Comparison of ENCODE assay signal across 8 mouse cellular contexts in genomic region chr12:31350191-31350943, GRCm38 (mm10). TPM values are rescaled to one million over a fixed set of nuclear protein-coding genes. Genes with fewer than 3 reads are reported as not detected.
DNase-seq lines count a peak whose midpoint lies in the region; ATAC-seq and TF ChIP-seq lines count a peak whose summit lies in the region.

No protein-coding gene starts in this region.

- TF ChIP-seq EP300 in heart, postnatal 0 days (IDR thresholded peaks at IDR 0.05; ENCODE audit: low read depth): no peak

- H3K4me1 ChIP-seq in heart, postnatal 0 days (ENCODE audit: control insufficient read depth, insufficient read depth): peaks cover 5% of the 10 kb centered on the region; the same call in 1 of the 2 replicates

- H3K4me2 ChIP-seq in heart, postnatal 0 days (ENCODE audit: low read depth, low read length): peak overlapping the region; percentile 86

- no peak for TF ChIP-seq CTCF in heart, postnatal 0 days (IDR thresholded peaks at IDR 0.05; ENCODE audit: low read depth)

- 0 out of 2 replicates have a peak, but pooled peaks have one; percentile 7 for ATAC-seq in heart, postnatal 0 days (ENCODE audit: insufficient read depth, low read depth)
- ATAC-seq in granulocyte monocyte progenitor cell, adult 5-6 weeks (replicated peaks; ENCODE audit: poor library complexity, severe bottlenecking): peak; percentile 60
- ATAC-seq in megakaryocyte progenitor cell, adult 5-6 weeks (replicated peaks; ENCODE audit: poor library complexity): peak; percentile 47

- no peaks in the 10 kb centered on the region for H3K9me3 ChIP-seq in heart, postnatal 0 days (replicated peaks; ENCODE audit: control insufficient read depth, low read length)

- peak overlapping the region; percentile 94 for H3K27ac ChIP-seq in heart, postnatal 0 days (ENCODE audit: low read depth)

- 19% methylated on average over 15 of the region's 15 CpGs for WGBS in heart, postnatal 0 days

- H3K27me3 ChIP-seq in heart, postnatal 0 days (ENCODE audit: control insufficient read depth, insufficient read depth, low read length): no peaks in the 10 kb centered on the region

- peak overlapping the region; percentile 97 for H3K9ac ChIP-seq in heart, postnatal 0 days (replicated peaks; ENCODE audit: low read depth, low read length)

- no peak for DNase-seq in heart, postnatal 0 days (ENCODE audit: low spot score)
- no peak for DNase-seq in heart, postnatal 14 days
- peak; percentile 32 for DNase-seq in ZHBTc4 (ENCODE audit: low read depth, low spot score)
- DNase-seq in urinary bladder, postnatal 10 days (ENCODE audit: low spot score): no peak
- DNase-seq in right cerebral cortex, adult 2 months (ENCODE audit: low spot score in 2 of 2): no peak
- no peak for DNase-seq in left cerebral cortex, postnatal 25 days (ENCODE audit: low spot score in 2 of 2)

- H3K36me3 ChIP-seq in heart, postnatal 0 days (replicated peaks; ENCODE audit: control insufficient read depth, insufficient read depth, low read length): peaks cover 25% of the 10 kb centered on the region

- H3K4me3 ChIP-seq in heart, postnatal 0 days (ENCODE audit: low read depth, low read length): peak overlapping the region; percentile 88

- intact Hi-C loops in heart, postnatal 14 days (cut with DNase I): no loop called here
- intact Hi-C loops in left cerebral cortex, postnatal 25 days (cut with DNase I): no loop called here

RNA-seq across cellular contexts. Expression of gene Dld, which starts 0.9 kb away (rescaled TPM):
- total RNA-seq in heart, postnatal 0 days (2014; rRNA removed; ENCODE audit: low replicate concordance): 91.6 and 125 TPM in 2 replicates
- 372 and 377 TPM in 2 replicates for polyA plus RNA-seq in heart, postnatal 0 days (2015; fragmentation: Nextera tagmentation; extraction: Ambion mirVana)
- total RNA-seq in heart, postnatal 14 days (2021): 100 to 1,000 TPM; 382 to 401 TPM
- 72.1 and 92.7 TPM in 2 replicates for total RNA-seq in granulocyte monocyte progenitor cell, adult 5-6 weeks (2014; fragmentation: Nextera tagmentation)
- total RNA-seq in granulocyte monocyte progenitor cell, adult 5-6 weeks (2017): 166 and 168 TPM in 2 replicates
- 105 and 114 TPM in 2 replicates for total RNA-seq in megakaryocyte progenitor cell, adult 5-6 weeks (2015)
- total RNA-seq in megakaryocyte progenitor cell, adult 5-6 weeks (2017): 129 and 149 TPM in 2 replicates
- 100 to 1,000 TPM; 103 to 111 TPM for total RNA-seq in left cerebral cortex, postnatal 25 days (2021)

RNA-seq across cellular contexts. Expression of gene Slc26a3, which starts 40.3 kb away (rescaled TPM):
- total RNA-seq in heart, postnatal 0 days (2014; rRNA removed; ENCODE audit: low replicate concordance): 1.9 TPM in 1 of 2 replicates, not detected in the other
- 0.72 and 0.75 TPM in 2 replicates for polyA plus RNA-seq in heart, postnatal 0 days (2015; fragmentation: Nextera tagmentation; extraction: Ambion mirVana)
- 1 to 10 TPM; 1.1 to 2.0 TPM for total RNA-seq in heart, postnatal 14 days (2021)
- total RNA-seq in granulocyte monocyte progenitor cell, adult 5-6 weeks (2014; fragmentation: Nextera tagmentation): not detected in 2 replicates
- not detected in 2 replicates for total RNA-seq in granulocyte monocyte progenitor cell, adult 5-6 weeks (2017)
- total RNA-seq in megakaryocyte progenitor cell, adult 5-6 weeks (2015): not detected in 2 replicates
- total RNA-seq in megakaryocyte progenitor cell, adult 5-6 weeks (2017): not detected in 2 replicates
- total RNA-seq in left cerebral cortex, postnatal 25 days (2021): under 1 TPM; 0.16 to 0.32 TPM

Comparison
In these comparisons a context has a peak if more than half of its experiments do, and no peak if none do; other contexts are left out.
1. ATAC-seq: peak in every context shown above with its lines; median percentile 60 in granulocyte monocyte progenitor cell, adult 5-6 weeks; 47 in megakaryocyte progenitor cell, adult 5-6 weeks; 7 in heart, postnatal 0 days.